Mouse (Mus musculus): ENCODE measurements around the gene Ilkap.

The Ilkap gene

GRCm38 (mm10) chr1:91356105-91356504 lies 42.5 kb downstream of the Ilkap start:
- DNase-seq, result no peak

GRCm38 (mm10) chr1:91352277-91352676 lies 46.3 kb downstream of the Ilkap start:
- no peak for DNase-seq

GRCm38 (mm10) chr1:91351249-91351648 lies 47.4 kb downstream of the Ilkap start:
- no peak for DNase-seq

GRCm38 (mm10) chr1:91350841-91351240 lies 47.8 kb downstream of the Ilkap start, which contains the start of gene Klhl30:
Gene Klhl30, plus strand, starts transcription at chr1:91351016.
- DNase-seq, result no peak

GRCm38 (mm10) chr1:91346892-91347291 lies 51.7 kb downstream of the Ilkap start:
- peak; percentile 51 for DNase-seq

- no peak for DNase-seq
Measured at GRCm38 (mm10) chr1:91344921-91345685, 53.5 kb downstream of the Ilkap start.

- no peak for DNase-seq
Measured at GRCm38 (mm10) chr1:91344001-91344400, 54.6 kb downstream of the Ilkap start.

- no peak for DNase-seq
Measured at GRCm38 (mm10) chr1:91337355-91337754, 61.3 kb downstream of the Ilkap start.

GRCm38 (mm10) chr1:91333582-91333981 lies 65.0 kb downstream of the Ilkap start:
- DNase-seq, result no peak

GRCm38 (mm10) chr1:91332102-91332501 lies 66.5 kb downstream of the Ilkap start:
- no peak for DNase-seq

- no peak for DNase-seq
Measured at GRCm38 (mm10) chr1:91325488-91326042, 73.0 kb downstream of the Ilkap start.

GRCm38 (mm10) chr1:91324646-91325045 lies 74.0 kb downstream of the Ilkap start:
- no peak for DNase-seq

Measured in cerebellum, adult 11 months (tissue).